Mouse (Mus musculus) MEL (cell line): ENCODE measurements around the gene Vav2. TPM values are rescaled to one million over a fixed set of nuclear protein-coding genes. Genes with fewer than 3 reads are reported as not detected.

Experiments
- DNase-seq: peaks from one replicate; pipeline ENCODE4 v3.0.0; 2011; ENCODE audit warnings: low read depth, low spot score
- H3K27ac ChIP-seq: 2 replicates; pipeline ENCODE4 v1.5.1; 2012; ENCODE audit warnings: low read depth, mild to moderate bottlenecking, control low read depth, low read length, moderate library complexity; ENCODE audit not compliant: control insufficient read depth
- H3K27me3 ChIP-seq, 2 experiments: fragments of 150-350 bp in 1 of 2; sonication (generic) in 1 of 2; 2 replicates each; pipeline ENCODE4 v1.6.1; 2012; ENCODE audit warnings: low read length in 2 of 2, mild to moderate bottlenecking in 2 of 2, improper control_type of control experiment in 1 of 2, moderate library complexity in 1 of 2; ENCODE audit not compliant: insufficient read depth in 2 of 2, control insufficient read depth in 1 of 2
- H3K36me3 ChIP-seq, 2 experiments: 2 replicates each; pipeline ENCODE4 v1.6.1; 2012 to 2014; ENCODE audit warnings: low read length in 2 of 2, improper control_type of control experiment in 1 of 2, inconsistent platforms in 1 of 2, mild to moderate bottlenecking in 1 of 2; ENCODE audit not compliant: insufficient read depth in 2 of 2, control insufficient read depth in 1 of 2
- H3K4me1 ChIP-seq, 2 experiments: fragments of 150-350 bp in 1 of 2; sonication (generic) in 1 of 2; 2 replicates each; pipeline ENCODE4 v1.6.1; 2012; ENCODE audit warnings: low read length in 2 of 2, improper control_type of control experiment in 1 of 2, mild to moderate bottlenecking in 1 of 2; ENCODE audit not compliant: insufficient read depth in 2 of 2, control insufficient read depth in 1 of 2
- H3K4me3 ChIP-seq, 2 experiments: fragments of 150-350 bp in 1 of 2; sonication (generic) in 1 of 2; 2 replicates each; pipeline ENCODE4 v1.5.1; 2012; ENCODE audit warnings: low read depth in 2 of 2, low read length in 2 of 2, mild to moderate bottlenecking in 2 of 2, moderate library complexity in 2 of 2, control low read depth in 1 of 2, improper control_type of control experiment in 1 of 2; ENCODE audit not compliant: control insufficient read depth in 1 of 2, insufficient read depth in 1 of 2
- H3K79me2 ChIP-seq: 2 replicates; pipeline ENCODE4 v1.6.1; 2012; ENCODE audit warnings: mild to moderate bottlenecking, low read length, moderate library complexity; ENCODE audit not compliant: control insufficient read depth, poor library complexity, insufficient read depth
- H3K9ac ChIP-seq: 2 replicates; pipeline ENCODE4 v1.6.1; 2012; ENCODE audit warnings: low read depth, mild to moderate bottlenecking, control low read depth, low read length, moderate library complexity; ENCODE audit not compliant: control insufficient read depth, poor library complexity, severe bottlenecking
- H3K9me3 ChIP-seq: fragments of 150-350 bp; sonication (generic); replicated peaks from 2 replicates; pipeline ENCODE4 v1.6.1; 2012; ENCODE audit warnings: mild to moderate bottlenecking, low read length, improper control_type of control experiment, moderate library complexity; ENCODE audit not compliant: insufficient read depth
- BHLHE40 ChIP-seq: IDR thresholded peaks from 2 replicates; pipeline ENCODE4 v1.6.1; 2012; ENCODE audit warnings: low read depth, mild to moderate bottlenecking, inconsistent platforms, low read length, improper control_type of control experiment, borderline replicate concordance
- CHD1 ChIP-seq: IDR thresholded peaks from 2 replicates; pipeline ENCODE4 v1.6.1; 2012; ENCODE audit warnings: low read depth, mild to moderate bottlenecking, inconsistent platforms, low read length, improper control_type of control experiment
- CHD2 ChIP-seq: IDR thresholded peaks from 2 replicates; pipeline ENCODE4 v1.6.1; 2011; ENCODE audit warnings: low read length, improper control_type of control experiment
- E2F4 ChIP-seq: IDR thresholded peaks from 2 replicates; pipeline ENCODE4 v1.6.1; 2011; ENCODE audit warnings: low read depth, low read length, improper control_type of control experiment, borderline replicate concordance
- ELF1 ChIP-seq: IDR thresholded peaks from 2 replicates; pipeline ENCODE4 v1.6.1; 2014; ENCODE audit warnings: low read depth, mild to moderate bottlenecking, inconsistent platforms, low read length, improper control_type of control experiment, moderate library complexity
- GATA1 ChIP-seq: IDR thresholded peaks from 2 replicates; pipeline ENCODE4 v1.6.1; 2011; ENCODE audit warnings: low read depth, low read length, improper control_type of control experiment
- MAFK ChIP-seq: IDR thresholded peaks from 2 replicates; pipeline ENCODE4 v1.6.1; 2011; ENCODE audit warnings: low read depth, mild to moderate bottlenecking, low read length, improper control_type of control experiment, borderline replicate concordance
- MEF2A ChIP-seq: IDR thresholded peaks from 2 replicates; pipeline ENCODE4 v1.6.1; 2014; ENCODE audit warnings: low read depth, mild to moderate bottlenecking, inconsistent platforms, low read length, improper control_type of control experiment; ENCODE audit not compliant: poor library complexity, insufficient replicate concordance, severe bottlenecking; ENCODE audit errors: extremely low read depth
- RAD21 ChIP-seq: IDR thresholded peaks from 2 replicates; pipeline ENCODE4 v1.6.1; 2011; ENCODE audit warnings: mild to moderate bottlenecking, low read depth, low read length, improper control_type of control experiment
- RCOR1 ChIP-seq: IDR thresholded peaks from 2 replicates; pipeline ENCODE4 v1.6.1; 2012; ENCODE audit warnings: low read depth, mild to moderate bottlenecking, inconsistent platforms, low read length, improper control_type of control experiment
- UBTF ChIP-seq: IDR thresholded peaks from 2 replicates; pipeline ENCODE4 v1.6.1; 2012; ENCODE audit warnings: low read depth, mild to moderate bottlenecking, inconsistent platforms, low read length, improper control_type of control experiment, moderate library complexity, borderline replicate concordance; ENCODE audit not compliant: insufficient read depth
- ZMIZ1 ChIP-seq: IDR thresholded peaks from 2 replicates; pipeline ENCODE4 v1.6.1; 2012; ENCODE audit warnings: low read depth, mild to moderate bottlenecking, inconsistent platforms, low read length, improper control_type of control experiment, moderate library complexity
- polyA plus RNA-seq, 2 experiments: library from polyadenylated mRNA; stranded (reverse) in 1 of 2; unstranded in 1 of 2; fragments of >175 nt in 1 of 2; fragments of >200 nt in 1 of 2; gene quantifications; 2 replicates each; pipeline versions ENCODE4 v1.2.1 to v1.2.4; 2012; ENCODE audit warnings: low replicate concordance in 2 of 2, low read depth in 1 of 2; ENCODE audit not compliant: insufficient read length in 2 of 2, insufficient read depth in 1 of 2, missing spikeins in 1 of 2
- total RNA-seq: library from RNA; depleted of rRNA; stranded (reverse); fragments of 300-350 nt; gene quantifications from 2 replicates; pipeline ENCODE4 v1.2.3, GENCODE M21; 2012

Vav2 gene
- total and polyA plus RNA-seq, 3 experiments: 8.8 to 15.9 TPM; not detected in 1

GRCm38 (mm10) chr2:27301444-27302111 is 125.3 kb downstream of the Vav2 start:
- no peak for TF ChIP-seq E2F4
- TF ChIP-seq, all 39 proteins: peak for 0
- Histone ChIP-seq H3K27ac (no peak overlapping the region), H3K4me1 (no peaks in the 10 kb centered on the region), H3K4me3 (no peak overlapping the region), H3K79me2 (no peaks in the 10 kb centered on the region), H3K9ac (no peak overlapping the region), H3K36me3 (no peaks in the 10 kb centered on the region), H3K9me3 (no peaks in the 10 kb centered on the region), H3K27me3 (no peaks in the 10 kb centered on the region)
- DNase-seq: no peak

GRCm38 (mm10) chr2:27300725-27301443 is 125.9 kb downstream of the Vav2 start:
- no peaks in the 10 kb centered on the region for H3K27me3 ChIP-seq
- H3K9ac ChIP-seq: no peak overlapping the region
- no peaks in the 10 kb centered on the region for H3K4me1 ChIP-seq
- no peak for DNase-seq
- H3K4me3 ChIP-seq: no peak overlapping the region
- H3K79me2 ChIP-seq: no peaks in the 10 kb centered on the region
- no peak for TF ChIP-seq BHLHE40
- TF ChIP-seq MAFK: no peak
- no peak for TF ChIP-seq CHD2
- no peak for TF ChIP-seq RCOR1
- H3K36me3 ChIP-seq: no peaks in the 10 kb centered on the region
- no peak overlapping the region for H3K27ac ChIP-seq
- H3K9me3 ChIP-seq: no peaks in the 10 kb centered on the region

GRCm38 (mm10) chr2:27296656-27297406 is 130.0 kb downstream of the Vav2 start:
- Histone ChIP-seq H3K4me1 (no peaks in the 10 kb centered on the region), H3K79me2 (no peaks in the 10 kb centered on the region), H3K9me3 (no peaks in the 10 kb centered on the region), H3K4me3 (no peak overlapping the region), H3K27me3 (no peaks in the 10 kb centered on the region), H3K27ac (no peak overlapping the region), H3K9ac (no peak overlapping the region), H3K36me3 (no peaks in the 10 kb centered on the region)
- no peak for TF ChIP-seq GATA1
- no peak for TF ChIP-seq UBTF
- TF ChIP-seq ZMIZ1: no peak
- no peak for TF ChIP-seq RAD21
- TF ChIP-seq ELF1: no peak
- TF ChIP-seq BHLHE40: no peak
- no peak for TF ChIP-seq MEF2A
- TF ChIP-seq CHD2: no peak
- TF ChIP-seq CHD1: no peak
- no peak for DNase-seq
